Mouse (Mus musculus) lung, embryonic 16.5 days (tissue): ENCODE measurements around the gene Cul5. TPM values are rescaled to one million over a fixed set of nuclear protein-coding genes. Genes with fewer than 3 reads are reported as not detected.

Experiments used
- ATAC-seq: fragments of 200-750 bp; cut with Nextera tagmentation; 2 replicates; pipeline ENCODE4 v1.8.0; 2017; ENCODE audit warnings: low read depth, mild to moderate bottlenecking, moderate library complexity
- H3K27ac ChIP-seq: fragments of 300-500 bp; sonication (generic); 2 replicates; pipeline ENCODE4 v1.5.1; 2014; ENCODE audit warnings: mild to moderate bottlenecking, control low read depth, low read length
- H3K27me3 ChIP-seq: fragments of 300-500 bp; sonication (generic); 2 replicates; pipeline ENCODE4 v1.6.1; 2014; ENCODE audit warnings: low read depth, low read length, mixed read lengths; ENCODE audit not compliant: control insufficient read depth, insufficient read depth
- H3K36me3 ChIP-seq: fragments of 300-500 bp; sonication (generic); 2 replicates; pipeline ENCODE4 v1.6.1; 2014; ENCODE audit warnings: low read length; ENCODE audit not compliant: control insufficient read depth, insufficient read depth
- H3K4me1 ChIP-seq: fragments of 300-500 bp; sonication (generic); replicated peaks from 2 replicates; pipeline ENCODE4 v1.6.1; 2014; ENCODE audit warnings: low read length, mixed read lengths; ENCODE audit not compliant: control insufficient read depth, insufficient read depth
- H3K4me2 ChIP-seq: fragments of 300-500 bp; sonication (generic); 2 replicates; pipeline ENCODE4 v1.6.1; 2014; ENCODE audit warnings: low read depth, low read length, control low read depth
- H3K4me3 ChIP-seq: fragments of 300-500 bp; sonication (generic); 2 replicates; pipeline ENCODE4 v1.5.1; 2014; ENCODE audit warnings: mild to moderate bottlenecking, low read length, control low read depth
- H3K9ac ChIP-seq: fragments of 300-500 bp; sonication (generic); 2 replicates; pipeline ENCODE4 v1.6.1; 2014; ENCODE audit warnings: low read length, control low read depth
- H3K9me3 ChIP-seq: fragments of 300-500 bp; sonication (generic); 2 replicates; pipeline ENCODE4 v1.6.1; 2016; ENCODE audit warnings: low read length; ENCODE audit not compliant: control insufficient read depth
- WGBS: fragments of 180-500 bp; shearing (Covaris S2); extraction: QIAGEN DNeasy Blood & Tissue Kit; methylation state at CpG from one replicate; pipeline ENCODE4 v1.1.7; 2014; 5-methylcytosine and 5-hydroxymethylcytosine counted together
- polyA plus RNA-seq: library from polyadenylated mRNA; unstranded; fragments of >200 nt; fragmentation: Nextera tagmentation; extraction: Ambion mirVana; gene quantifications from 2 replicates; pipeline ENCODE4 v1.2.1, GENCODE M21; 2015

Gene Cul5
- polyA plus RNA-seq, 1 experiment from 2014 or later, result 30.0 TPM

DNA sequence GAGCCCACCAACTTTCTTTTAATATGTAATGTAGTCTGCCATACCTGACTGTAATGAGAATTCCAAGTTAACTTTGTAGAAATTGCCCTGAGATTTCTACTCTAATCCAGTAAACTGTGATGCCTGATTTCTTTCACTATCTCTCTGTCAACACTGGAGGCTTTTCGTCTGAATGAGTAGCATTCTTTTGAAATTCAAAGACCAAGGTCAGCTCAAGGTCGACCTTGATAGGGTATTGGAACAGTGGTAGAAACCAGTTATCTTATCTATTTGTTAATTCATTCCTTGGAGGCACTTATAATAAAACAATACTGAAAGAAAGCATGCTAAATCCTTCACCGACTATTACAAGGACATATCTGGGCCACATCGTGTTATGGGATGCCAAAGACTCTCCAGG is 7.1 kb upstream of the Cul5 start:
- no peak overlapping the region for H3K27ac ChIP-seq
- H3K9me3 ChIP-seq, result no peaks in the 10 kb centered on the region
- no peak overlapping the region for H3K4me2 ChIP-seq
- H3K4me1 ChIP-seq, result no peaks in the 10 kb centered on the region
- no peak for ATAC-seq
- no peaks in the 10 kb centered on the region for H3K27me3 ChIP-seq
- no peak overlapping the region for H3K4me3 ChIP-seq
- WGBS, result 55% methylated on average over 4 of the region's 4 CpGs
- H3K36me3 ChIP-seq, result no peaks in the 10 kb centered on the region
- H3K9ac ChIP-seq, result no peak overlapping the region

GRCm38 (mm10) chr9:53673571-53673970 is 3.8 kb upstream of the Cul5 start:
- Histone ChIP-seq H3K4me3 (no peak overlapping the region), H3K9ac (no peak overlapping the region), H3K27ac (no peak overlapping the region), H3K9me3 (no peaks in the 10 kb centered on the region), H3K4me1 (no peaks in the 10 kb centered on the region), H3K4me2 (no peak overlapping the region), H3K36me3 (no peaks in the 10 kb centered on the region), H3K27me3 (no peaks in the 10 kb centered on the region)
- peak; percentile 61; the same call in 1 of the 2 replicates for ATAC-seq
- 18% methylated on average over 3 of the region's 3 CpGs for WGBS

GRCm38 (mm10) chr9:53667020-53667669 is 2.7 kb downstream of the Cul5 start:
- Histone ChIP-seq H3K4me1 (peaks cover 15% of the 10 kb centered on the region), H3K9ac (peak overlapping the region; percentile 100), H3K4me3 (peak overlapping the region; percentile 97), H3K4me2 (peak overlapping the region; percentile 90), H3K27me3 (no peaks in the 10 kb centered on the region), H3K27ac (peak overlapping the region; percentile 97), H3K9me3 (no peaks in the 10 kb centered on the region), H3K36me3 (no peaks in the 10 kb centered on the region)
- WGBS, result under 1% methylated on average over 57 of the region's 74 CpGs
- peak; percentile 99 for ATAC-seq

DNA sequence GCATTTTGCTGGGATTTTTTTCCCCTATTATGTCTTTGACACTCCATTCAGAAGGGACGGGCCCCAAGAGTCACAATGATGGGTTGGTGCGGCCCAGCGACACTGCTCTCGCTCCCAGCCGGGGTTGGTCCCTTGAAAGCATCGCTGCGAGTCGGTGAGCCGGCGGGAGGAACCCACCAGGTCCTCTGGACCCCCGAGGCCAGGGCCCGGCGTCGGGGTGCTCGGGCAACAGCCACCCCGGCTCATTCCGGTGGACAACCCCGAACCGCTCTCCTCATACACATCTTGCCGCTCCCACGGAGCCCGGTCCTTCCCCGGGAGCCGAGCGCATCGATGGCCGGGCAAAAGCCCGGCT is 3.2 kb downstream of the Cul5 start:
- ATAC-seq, result peak; percentile 14; the same call in 1 of the 2 replicates
- Histone ChIP-seq H3K27ac (peak overlapping the region; percentile 97), H3K4me1 (peaks cover 15% of the 10 kb centered on the region), H3K9ac (peak overlapping the region; percentile 100), H3K9me3 (no peaks in the 10 kb centered on the region), H3K4me2 (peak overlapping the region; percentile 90), H3K4me3 (peak overlapping the region; percentile 97), H3K27me3 (no peaks in the 10 kb centered on the region), H3K36me3 (no peaks in the 10 kb centered on the region)
- 0% methylated on average over 28 of the region's 28 CpGs for WGBS

- H3K9ac ChIP-seq, result no peak overlapping the region
- H3K4me2 ChIP-seq, result peak overlapping the region; percentile 90
- no peaks in the 10 kb centered on the region for H3K27me3 ChIP-seq
- no peak overlapping the region for H3K4me3 ChIP-seq
- no peaks in the 10 kb centered on the region for H3K9me3 ChIP-seq
- H3K36me3 ChIP-seq, result no peaks in the 10 kb centered on the region
- peaks cover 15% of the 10 kb centered on the region for H3K4me1 ChIP-seq
- no peak overlapping the region for H3K27ac ChIP-seq
- ATAC-seq, result no peak
These were observed 4.4 kb downstream of the Cul5 start for GRCm38 (mm10) chr9:53665428-53665827.

DNA sequence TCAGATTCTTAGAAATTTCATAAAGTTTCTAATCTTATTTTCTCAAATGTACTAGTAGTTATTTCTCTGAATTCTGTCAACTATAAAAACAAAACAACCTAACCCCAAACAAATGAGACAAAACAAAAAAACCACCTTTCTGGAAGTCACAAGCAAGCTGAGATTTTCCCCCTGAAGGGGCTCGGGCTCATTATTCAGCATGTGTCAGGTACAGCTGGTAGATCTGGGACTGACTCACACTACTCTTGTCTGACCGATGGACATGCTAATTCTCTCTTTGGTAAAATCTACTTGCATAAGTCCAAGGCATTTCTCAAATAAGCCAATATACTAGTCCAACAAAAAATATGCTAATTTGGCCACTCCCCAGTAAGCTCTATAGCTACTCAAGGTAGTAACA is 5.0 kb downstream of the Cul5 start:
- 74% methylated on average over 2 of the region's 2 CpGs for WGBS
- no peaks in the 10 kb centered on the region for H3K36me3 ChIP-seq
- no peak overlapping the region for H3K4me2 ChIP-seq
- H3K27ac ChIP-seq, result no peak overlapping the region
- peaks cover 15% of the 10 kb centered on the region for H3K4me1 ChIP-seq
- no peak overlapping the region for H3K9ac ChIP-seq
- H3K9me3 ChIP-seq, result no peaks in the 10 kb centered on the region
- no peaks in the 10 kb centered on the region for H3K27me3 ChIP-seq
- no peak for ATAC-seq
- no peak overlapping the region for H3K4me3 ChIP-seq

- no peak overlapping the region for H3K4me3 ChIP-seq
- H3K27ac ChIP-seq, result no peak overlapping the region
- no peaks in the 10 kb centered on the region for H3K4me1 ChIP-seq
- H3K27me3 ChIP-seq, result no peaks in the 10 kb centered on the region
- no peak overlapping the region for H3K4me2 ChIP-seq
- H3K9ac ChIP-seq, result no peak overlapping the region
- 93% methylated on average over 6 of the region's 6 CpGs for WGBS
- H3K9me3 ChIP-seq, result no peaks in the 10 kb centered on the region
- no peak for ATAC-seq
- peaks cover 17% of the 10 kb centered on the region for H3K36me3 ChIP-seq
These were observed 35.0 kb downstream of the Cul5 start for GRCm38 (mm10) chr9:53634796-53635195.

- Histone ChIP-seq H3K9ac (no peak overlapping the region), H3K4me1 (no peaks in the 10 kb centered on the region), H3K9me3 (no peaks in the 10 kb centered on the region), H3K27ac (no peak overlapping the region), H3K27me3 (no peaks in the 10 kb centered on the region), H3K4me2 (no peak overlapping the region), H3K36me3 (peaks cover 17% of the 10 kb centered on the region), H3K4me3 (no peak overlapping the region)
- WGBS, result 85% methylated on average over 8 of the region's 8 CpGs
- ATAC-seq, result no peak
These were observed 54.6 kb downstream of the Cul5 start for GRCm38 (mm10) chr9:53615246-53615645.

GRCm38 (mm10) chr9:53614286-53614685 is 55.5 kb downstream of the Cul5 start:
- peaks cover 11% of the 10 kb centered on the region for H3K36me3 ChIP-seq
- H3K27me3 ChIP-seq, result no peaks in the 10 kb centered on the region
- no peak overlapping the region for H3K9ac ChIP-seq
- no peak overlapping the region for H3K4me3 ChIP-seq
- no peak overlapping the region for H3K4me2 ChIP-seq
- 84% methylated on average over 4 of the region's 4 CpGs for WGBS
- peaks cover under 1% of the 10 kb centered on the region for H3K4me1 ChIP-seq
- no peak for ATAC-seq
- no peaks in the 10 kb centered on the region for H3K9me3 ChIP-seq
- no peak overlapping the region for H3K27ac ChIP-seq
